Mouse (Mus musculus) liver, embryonic 11.5 days (tissue): ENCODE measurements around the gene Rgs12. TPM values are rescaled to one million over a fixed set of nuclear protein-coding genes. Genes with fewer than 3 reads are reported as not detected.
A peak's percentile ranks its signal among the peaks of the same experiment; 100 is the strongest.

Experiments used
- ATAC-seq: fragments of 200-750 bp; cut with Nextera tagmentation; replicated peaks from 2 replicates; pipeline ENCODE4 v1.8.0; 2017; ENCODE audit warnings: moderate number of reproducible peaks, mild to moderate bottlenecking, moderate TSS enrichment, moderate library complexity; ENCODE audit not compliant: low FRiP score
- DNase-seq: peaks from one replicate; pipeline ENCODE4 v3.0.0-alpha.2; 2017; ENCODE audit warnings: low spot score
- H3K27ac ChIP-seq: fragments of 300-500 bp; sonication (generic); 2 replicates; pipeline ENCODE4 v1.5.1; 2014; ENCODE audit warnings: mild to moderate bottlenecking, low read depth, low read length, control low read depth
- H3K27me3 ChIP-seq: fragments of 300-500 bp; sonication (generic); replicated peaks from 2 replicates; pipeline ENCODE4 v1.6.1; 2014; ENCODE audit warnings: low read length, mixed read lengths; ENCODE audit not compliant: control insufficient read depth, insufficient read depth
- H3K36me3 ChIP-seq: fragments of 300-500 bp; sonication (generic); 2 replicates; pipeline ENCODE4 v1.6.1; 2014; ENCODE audit warnings: mild to moderate bottlenecking, low read length, moderate library complexity, mixed read lengths; ENCODE audit not compliant: control insufficient read depth, insufficient read depth
- H3K4me1 ChIP-seq: fragments of 300-500 bp; sonication (generic); replicated peaks from 2 replicates; pipeline ENCODE4 v1.6.1; 2014; ENCODE audit warnings: low read length, mixed read lengths; ENCODE audit not compliant: control insufficient read depth, insufficient read depth
- H3K4me2 ChIP-seq: fragments of 300-500 bp; sonication (generic); 2 replicates; pipeline ENCODE4 v1.6.1; 2014; ENCODE audit warnings: mild to moderate bottlenecking, control low read depth, moderate library complexity
- H3K4me3 ChIP-seq: fragments of 300-500 bp; sonication (generic); 2 replicates; pipeline ENCODE4 v1.5.1; 2014; ENCODE audit warnings: low read depth, low read length, control low read depth
- H3K9ac ChIP-seq: fragments of 300-500 bp; sonication (generic); 2 replicates; pipeline ENCODE4 v1.6.1; 2014; ENCODE audit warnings: low read depth, low read length, control low read depth
- H3K9me3 ChIP-seq: fragments of 300-500 bp; sonication (generic); 2 replicates; pipeline ENCODE4 v1.6.1; 2016; ENCODE audit warnings: low read length, inconsistent platforms, mixed read lengths; ENCODE audit not compliant: control insufficient read depth
- WGBS: fragments of 180-500 bp; shearing (Covaris S2); extraction: QIAGEN DNeasy Blood & Tissue Kit; methylation state at CpG from one replicate; pipeline ENCODE4 v1.1.7; 2014; 5-methylcytosine and 5-hydroxymethylcytosine counted together
- microRNA-seq: library from miRNA; unstranded; fragments of <30 nt; microRNA quantifications from one replicate; pipeline ENCODE4, GENCODE M21; 2017; ENCODE audit warnings: borderline number of aligned reads
- polyA plus RNA-seq: library from polyadenylated mRNA; unstranded; fragments of >200 nt; fragmentation: Nextera tagmentation; extraction: Ambion mirVana; gene quantifications from 2 replicates; pipeline ENCODE4 v1.2.1, GENCODE M21; 2014

Rgs12 gene
- polyA plus RNA-seq, 1 experiment from 2014 or later: 38.8 TPM

- H3K36me3 ChIP-seq: no peaks in the 10 kb centered on the region
- H3K4me2 ChIP-seq: no peak overlapping the region
- peaks cover 3% of the 10 kb centered on the region; the same call in 1 of the 2 replicates for H3K27me3 ChIP-seq
- no peaks in the 10 kb centered on the region for H3K4me1 ChIP-seq
- WGBS: 81% methylated on average over 11 of the region's 11 CpGs
- no peak for DNase-seq
- no peak overlapping the region for H3K27ac ChIP-seq
- no peak overlapping the region for H3K4me3 ChIP-seq
- ATAC-seq: no peak
- no peak overlapping the region for H3K9ac ChIP-seq
- no peaks in the 10 kb centered on the region for H3K9me3 ChIP-seq
These were observed 124.0 kb downstream of the Rgs12 start for GRCm38 (mm10) chr5:35073235-35073634.

GRCm38 (mm10) chr5:35073992-35074391 lies 124.7 kb downstream of the Rgs12 start:
- no peak overlapping the region for H3K27ac ChIP-seq
- no peak overlapping the region for H3K4me3 ChIP-seq
- no peaks in the 10 kb centered on the region for H3K9me3 ChIP-seq
- DNase-seq (no peak), ATAC-seq (no peak)
- H3K36me3 ChIP-seq: no peaks in the 10 kb centered on the region
- no peaks in the 10 kb centered on the region for H3K4me1 ChIP-seq
- H3K9ac ChIP-seq: no peak overlapping the region
- peaks cover 10% of the 10 kb centered on the region for H3K27me3 ChIP-seq
- 78% methylated on average over 9 of the region's 9 CpGs for WGBS
- no peak overlapping the region for H3K4me2 ChIP-seq

- 77% methylated on average over 1 of the region's 1 CpGs for WGBS
- no peak for DNase-seq
- Histone ChIP-seq H3K4me3 (no peak overlapping the region), H3K27me3 (peaks cover 21% of the 10 kb centered on the region), H3K4me1 (no peaks in the 10 kb centered on the region), H3K36me3 (no peaks in the 10 kb centered on the region), H3K4me2 (no peak overlapping the region), H3K9ac (no peak overlapping the region), H3K9me3 (no peaks in the 10 kb centered on the region), H3K27ac (no peak overlapping the region)
- no peak for ATAC-seq
These were observed 127.1 kb downstream of the Rgs12 start for GRCm38 (mm10) chr5:35076369-35076768.

GRCm38 (mm10) chr5:35079101-35079500 lies 129.9 kb downstream of the Rgs12 start:
- DNase-seq (no peak), ATAC-seq (no peak)
- H3K4me3 ChIP-seq: no peak overlapping the region
- H3K36me3 ChIP-seq: no peaks in the 10 kb centered on the region
- no peaks in the 10 kb centered on the region for H3K9me3 ChIP-seq
- H3K9ac ChIP-seq: no peak overlapping the region
- no peak overlapping the region for H3K27ac ChIP-seq
- no peak overlapping the region for H3K4me2 ChIP-seq
- H3K27me3 ChIP-seq: peaks cover 21% of the 10 kb centered on the region
- no peaks in the 10 kb centered on the region for H3K4me1 ChIP-seq
- WGBS: 36% methylated on average over 18 of the region's 18 CpGs

GRCm38 (mm10) chr5:35084913-35085312 lies 135.7 kb downstream of the Rgs12 start:
- H3K4me1 ChIP-seq: no peaks in the 10 kb centered on the region
- ATAC-seq: no peak
- 68% methylated on average over 3 of the region's 3 CpGs for WGBS

GRCm38 (mm10) chr5:35088785-35089613 lies 139.8 kb downstream of the Rgs12 start:
- ATAC-seq: peak; percentile 31; the same call in 1 of the 2 replicates
- no peak overlapping the region for H3K4me3 ChIP-seq

More at GRCm38 (mm10) chr5:35084913-35085312, 135.7 kb downstream of the Rgs12 start:
- Histone ChIP-seq H3K27me3 (peaks cover 6% of the 10 kb centered on the region), H3K36me3 (no peaks in the 10 kb centered on the region), H3K4me3 (no peak overlapping the region), H3K4me2 (no peak overlapping the region), H3K9me3 (no peaks in the 10 kb centered on the region), H3K9ac (no peak overlapping the region), H3K27ac (no peak overlapping the region)
- no peak for DNase-seq

More at GRCm38 (mm10) chr5:35088785-35089613, 139.8 kb downstream of the Rgs12 start:
- Histone ChIP-seq H3K27me3 (peaks cover 2% of the 10 kb centered on the region; the same call in 1 of the 2 replicates), H3K36me3 (peaks cover 16% of the 10 kb centered on the region; the same call in 1 of the 2 replicates), H3K9me3 (no peaks in the 10 kb centered on the region), H3K9ac (no peak overlapping the region), H3K27ac (no peak overlapping the region), H3K4me2 (no peak overlapping the region), H3K4me1 (no peaks in the 10 kb centered on the region)
- WGBS: 61% methylated on average over 9 of the region's 9 CpGs
- peak; percentile 67 for DNase-seq

Small RNA genes within 50 kb of the gene (microRNA-seq; reads per million reads assigned to microRNA genes)
- gene Mir3097: 8.1 reads per million, percentile 20 among the genes with 10 or more reads in this experiment

Other genes starting within 250 kb of the Rgs12 start
- gene Htt, start 187.7 kb upstream of the Rgs12 start, polyA plus RNA-seq: 15.1 and 18.9 TPM in 2 replicates
- gene Msantd1, start 41.4 kb upstream of the Rgs12 start, polyA plus RNA-seq: 0.48 and 0.95 TPM in 2 replicates
- gene Hgfac, start 92.1 kb downstream of the Rgs12 start, polyA plus RNA-seq: 33.7 and 38.0 TPM in 2 replicates
- 0.08 and 0.29 TPM in 2 replicates for gene Dok7, start 107.3 kb downstream of the Rgs12 start, polyA plus RNA-seq
- gene Lrpap1, start 156.3 kb downstream of the Rgs12 start, polyA plus RNA-seq: 97.9 and 103 TPM in 2 replicates